ENCODE assay signal across 19 mouse cellular contexts in the genomic region with DNA sequence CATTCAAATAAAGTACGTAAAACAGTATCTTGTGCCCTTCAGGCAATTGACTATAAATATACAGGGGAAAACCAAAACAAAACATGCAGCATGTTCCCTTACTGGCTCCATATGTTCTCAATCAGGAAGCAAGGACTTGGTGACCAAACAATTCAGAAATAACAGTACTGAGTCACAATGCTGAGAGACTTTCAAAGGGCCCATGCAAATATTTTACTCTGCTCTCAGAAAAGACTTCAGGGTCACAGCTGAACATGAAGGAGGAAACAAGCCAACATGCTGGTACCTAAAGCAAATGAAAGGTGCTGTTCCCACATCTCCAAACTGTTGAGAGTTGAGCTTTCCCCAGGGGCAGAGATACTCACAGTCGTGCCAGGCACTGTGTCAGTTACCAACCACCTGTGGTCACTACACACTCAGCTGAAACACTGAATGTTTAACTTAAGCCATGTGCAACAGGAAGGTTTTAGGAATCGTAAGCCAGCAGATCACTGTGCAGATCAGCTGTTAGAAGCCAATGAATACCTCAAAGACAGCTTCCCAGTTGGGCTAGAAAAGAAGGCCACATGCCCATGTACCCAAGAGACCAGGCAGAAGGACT.
DNase-seq lines count a peak whose midpoint lies in the region; ATAC-seq and TF ChIP-seq lines count a peak whose summit lies in the region.
"Had no signal": no experiment of that assay in that cellular context is flagged by ENCODE, and none has a peak within 500 bp of the region (broad histone marks: within the 10 kb centered on the region; RNA-seq: fewer than 3 reads in every experiment).

No protein-coding gene starts in this region.

- H3K9me3 ChIP-seq in kidney, embryonic 14.5 days (ENCODE audit: control insufficient read depth, low read length): no peaks in the 10 kb centered on the region
- no peaks in the 10 kb centered on the region for H3K9me3 ChIP-seq in midbrain, embryonic 11.5 days (ENCODE audit: control insufficient read depth, low read length)
- H3K9me3 ChIP-seq in midbrain, postnatal 0 days (ENCODE audit: low read length): no peaks in the 10 kb centered on the region
- H3K9me3 ChIP-seq in embryonic facial prominence, embryonic 13.5 days: no peaks in the 10 kb centered on the region
- H3K9me3 ChIP-seq: stomach, embryonic 15.5 days had no signal

- TF ChIP-seq CTCF in midbrain, postnatal 0 days (IDR thresholded peaks at IDR 0.05): no peak

- H3K27me3 ChIP-seq in kidney, embryonic 14.5 days (ENCODE audit: control insufficient read depth, insufficient read depth, low read length): no peaks in the 10 kb centered on the region
- H3K27me3 ChIP-seq in midbrain, embryonic 11.5 days (ENCODE audit: control insufficient read depth, insufficient read depth, low read length): no peaks in the 10 kb centered on the region
- H3K27me3 ChIP-seq in midbrain, postnatal 0 days (ENCODE audit: insufficient read depth, low read length): no peaks in the 10 kb centered on the region
- no peaks in the 10 kb centered on the region for H3K27me3 ChIP-seq in embryonic facial prominence, embryonic 13.5 days
- H3K27me3 ChIP-seq in splenic B cell, adult 2 months (ENCODE audit: control insufficient read depth, insufficient read depth, low read length, poor library complexity, severe bottlenecking): no peaks in the 10 kb centered on the region
- H3K27me3 ChIP-seq: stomach, embryonic 15.5 days had no signal

- H3K36me3 ChIP-seq in kidney, embryonic 14.5 days (ENCODE audit: control insufficient read depth, insufficient read depth, low read length): 0 out of 2 replicates have a peak, but pooled peaks cover 3% of the 10 kb centered on the region
- no peaks in the 10 kb centered on the region for H3K36me3 ChIP-seq in midbrain, embryonic 11.5 days (ENCODE audit: control insufficient read depth, insufficient read depth, low read length)
- H3K36me3 ChIP-seq in midbrain, postnatal 0 days (ENCODE audit: insufficient read depth, low read length): no peaks in the 10 kb centered on the region
- no peaks in the 10 kb centered on the region for H3K36me3 ChIP-seq in embryonic facial prominence, embryonic 13.5 days
- H3K36me3 ChIP-seq in splenic B cell, adult 2 months (ENCODE audit: control insufficient read depth, insufficient read depth, low read length, poor library complexity, severe bottlenecking): 0 out of 2 replicates have a peak, but pooled peaks cover 2% of the 10 kb centered on the region
- H3K36me3 ChIP-seq: stomach, embryonic 15.5 days had no signal

- no peak overlapping the region for H3K4me2 ChIP-seq in kidney, embryonic 14.5 days (replicated peaks; ENCODE audit: low read depth, low read length)
- H3K4me2 ChIP-seq in midbrain, embryonic 11.5 days: no peak overlapping the region
- no peak overlapping the region for H3K4me2 ChIP-seq in midbrain, postnatal 0 days (ENCODE audit: low read depth, low read length, poor library complexity, severe bottlenecking)
- H3K4me2 ChIP-seq in embryonic facial prominence, embryonic 13.5 days: no peak overlapping the region
- H3K4me2 ChIP-seq: stomach, embryonic 15.5 days had no signal

- H3K9ac ChIP-seq in kidney, embryonic 14.5 days (ENCODE audit: low read depth, low read length): no peak overlapping the region
- no peak overlapping the region for H3K9ac ChIP-seq in midbrain, embryonic 11.5 days (ENCODE audit: low read length)
- no peak overlapping the region for H3K9ac ChIP-seq in midbrain, postnatal 0 days (replicated peaks; ENCODE audit: low read length, poor library complexity, severe bottlenecking)
- H3K9ac ChIP-seq in embryonic facial prominence, embryonic 13.5 days: no peak overlapping the region
- H3K9ac ChIP-seq: stomach, embryonic 15.5 days had no signal

- no peak for ATAC-seq in kidney, embryonic 14.5 days (ENCODE audit: low FRiP score, low TSS enrichment)
- no peak for ATAC-seq in midbrain, embryonic 11.5 days (ENCODE audit: low FRiP score)
- no peak for ATAC-seq in midbrain, postnatal 0 days (ENCODE audit: low FRiP score)
- ATAC-seq in embryonic facial prominence, embryonic 13.5 days (ENCODE audit: insufficient number of reproducible peaks, insufficient read depth, low FRiP score, low TSS enrichment, low read depth): no peak
- ATAC-seq: hindbrain, postnatal 0 days had no signal

- no peak overlapping the region for H3K4me3 ChIP-seq in kidney, embryonic 14.5 days (ENCODE audit: low read length)
- no peak overlapping the region for H3K4me3 ChIP-seq in midbrain, embryonic 11.5 days (ENCODE audit: low read depth, low read length)
- H3K4me3 ChIP-seq in midbrain, postnatal 0 days (ENCODE audit: low read depth, low read length): no peak overlapping the region
- no peak overlapping the region for H3K4me3 ChIP-seq in embryonic facial prominence, embryonic 13.5 days
- H3K4me3 ChIP-seq: stomach, embryonic 15.5 days had no signal

- no peak for DNase-seq in kidney, postnatal 14 days
- DNase-seq in midbrain, embryonic 11.5 days (ENCODE audit: low spot score, missing footprints): peak; percentile 76
- DNase-seq in midbrain, postnatal 0 days (ENCODE audit: low spot score): no peak
- peak; percentile 39 for DNase-seq in splenic B cell, adult 2 months (ENCODE audit: low read depth, low spot score)
- DNase-seq in cerebellum, adult 11 months: no peak
- no peak for DNase-seq in yolk sac, embryonic 10.5 days (ENCODE audit: low spot score)
- DNase-seq: adrenal gland, adult 8-10 months; cerebellum, postnatal 10 days; heart, postnatal 10 days; kidney, postnatal 4 days; layer of hippocampus, postnatal 36 days; midbrain, embryonic 14.5 days; right cerebral cortex, postnatal 25 days; thymus, postnatal 36 days had no signal

- WGBS in kidney, embryonic 14.5 days: 52% methylated on average over 3 of the region's 3 CpGs
- 70% methylated on average over 3 of the region's 3 CpGs for WGBS in midbrain, embryonic 11.5 days
- WGBS in midbrain, postnatal 0 days: 57% methylated on average over 3 of the region's 3 CpGs
- WGBS in embryonic facial prominence, embryonic 13.5 days: 18% methylated on average over 3 of the region's 3 CpGs

- 0 out of 2 replicates have a peak, but pooled peaks cover 6% of the 10 kb centered on the region for H3K4me1 ChIP-seq in kidney, embryonic 14.5 days (ENCODE audit: control insufficient read depth, insufficient read depth, low read length)
- no peaks in the 10 kb centered on the region for H3K4me1 ChIP-seq in midbrain, embryonic 11.5 days (ENCODE audit: control insufficient read depth, insufficient read depth, low read length)
- no peaks in the 10 kb centered on the region for H3K4me1 ChIP-seq in midbrain, postnatal 0 days (ENCODE audit: insufficient read depth, low read length)
- peaks cover 33% of the 10 kb centered on the region for H3K4me1 ChIP-seq in embryonic facial prominence, embryonic 13.5 days
- H3K4me1 ChIP-seq: stomach, embryonic 15.5 days had no signal

- H3K27ac ChIP-seq in kidney, embryonic 14.5 days (ENCODE audit: low read depth, low read length): peak overlapping the region; percentile 11; the same call in 1 of the 2 replicates
- no peak overlapping the region for H3K27ac ChIP-seq in midbrain, embryonic 11.5 days (ENCODE audit: low read depth, low read length)
- H3K27ac ChIP-seq in midbrain, postnatal 0 days (ENCODE audit: low read depth, low read length): no peak overlapping the region
- peak overlapping the region; percentile 68 for H3K27ac ChIP-seq in embryonic facial prominence, embryonic 13.5 days
- H3K27ac ChIP-seq: hindbrain, postnatal 0 days; macrophage; stomach, embryonic 15.5 days had no signal

Comparison
In these comparisons a context has a peak if more than half of its experiments do, and no peak if none do; other contexts are left out.
1. DNase-seq: peak in midbrain, embryonic 11.5 days (single experiment) and splenic B cell, adult 2 months (single experiment); none in kidney, postnatal 14 days (single experiment), midbrain, postnatal 0 days (single experiment), cerebellum, adult 11 months (single experiment) and yolk sac, embryonic 10.5 days (single experiment).
2. H3K27ac ChIP-seq: peak in kidney, embryonic 14.5 days (single experiment) and embryonic facial prominence, embryonic 13.5 days (single experiment); none in midbrain, embryonic 11.5 days (single experiment) and midbrain, postnatal 0 days (single experiment).